Mouse (Mus musculus) cortical plate, adult 2 months (tissue): ENCODE data around the gene Proser1.

ENCODE experiments used
- CTCF ChIP-seq: fragments of 200-500 bp; IDR thresholded peaks from 2 replicates; pipeline ENCODE4 v1.5.1; 2011; ENCODE audit warnings: mild to moderate bottlenecking, control low read depth, low read length; ENCODE audit not compliant: insufficient read depth; ENCODE audit errors: extremely low read depth
- POLR2A ChIP-seq: fragments of 200-500 bp; IDR thresholded peaks from 2 replicates; pipeline ENCODE4 v1.6.1; 2011; ENCODE audit warnings: mild to moderate bottlenecking, low read length, control low read depth; ENCODE audit not compliant: insufficient read depth; ENCODE audit errors: extremely low read depth

DNA sequence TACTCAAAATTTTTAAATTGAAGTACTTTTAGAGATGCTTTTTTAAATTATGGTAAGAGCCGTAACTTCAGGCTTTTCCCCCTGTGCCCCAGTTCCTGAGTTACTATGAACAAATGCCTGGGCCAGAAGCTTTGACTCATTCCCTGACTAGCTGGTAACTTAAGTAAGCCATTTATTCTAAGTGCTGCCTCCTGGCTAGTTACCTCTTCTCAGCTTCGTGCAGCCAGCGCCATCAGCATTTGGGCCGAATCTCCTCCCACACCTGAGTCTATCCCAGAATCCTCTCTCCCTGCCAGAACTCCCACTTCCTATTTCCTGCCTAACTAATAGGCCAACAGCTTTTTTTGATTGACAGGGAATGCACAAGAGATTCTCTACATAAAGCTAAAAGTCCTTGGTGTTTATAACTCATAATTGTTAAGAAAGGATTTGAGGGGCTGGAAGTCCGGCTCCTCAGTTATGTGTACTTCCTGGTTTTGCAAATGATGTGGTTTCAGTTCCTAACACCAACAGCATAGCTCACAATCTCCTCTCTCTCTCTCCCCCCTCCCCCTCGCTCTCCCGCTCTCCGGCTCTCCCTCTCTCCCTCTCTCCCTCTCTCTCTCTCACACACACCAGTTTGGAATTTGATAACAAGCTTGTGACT is 20.1 kb downstream of the Proser1 start:
- TF ChIP-seq CTCF (no peak), POLR2A (no peak)
